Mouse (Mus musculus): ENCODE measurements around the gene Zfp719.

Gene Zfp719

GRCm38 (mm10) chr7:43579440-43580171, at the start of gene Zfp719:
Zfp719 (plus strand) TSS chr7:43579610.
- DNase-seq: peak; percentile 90

GRCm38 (mm10) chr7:43530216-43530785, 49.1 kb upstream of the Zfp719 start:
- no peak for DNase-seq

- DNase-seq: no peak
Observed at GRCm38 (mm10) chr7:43532936-43533505, 46.4 kb upstream of the Zfp719 start.

GRCm38 (mm10) chr7:43538524-43538923, 40.9 kb upstream of the Zfp719 start:
- no peak for DNase-seq

- DNase-seq: no peak
Observed at GRCm38 (mm10) chr7:43544225-43544977, 35.0 kb upstream of the Zfp719 start, which contains the start of gene Cd33. Cd33 (minus strand) TSS chr7:43544428.

GRCm38 (mm10) chr7:43545656-43546545, 33.5 kb upstream of the Zfp719 start:
- DNase-seq: no peak

GRCm38 (mm10) chr7:43547666-43548065, 31.7 kb upstream of the Zfp719 start:
- DNase-seq: no peak

- no peak for DNase-seq
Observed at GRCm38 (mm10) chr7:43548206-43548605, 31.2 kb upstream of the Zfp719 start.

GRCm38 (mm10) chr7:43553153-43553552, 26.3 kb upstream of the Zfp719 start:
- DNase-seq: no peak

GRCm38 (mm10) chr7:43554550-43554949, 24.9 kb upstream of the Zfp719 start:
- no peak for DNase-seq

GRCm38 (mm10) chr7:43555351-43555750, 24.1 kb upstream of the Zfp719 start:
- DNase-seq: no peak

GRCm38 (mm10) chr7:43556901-43557300, 22.5 kb upstream of the Zfp719 start:
- no peak for DNase-seq

- DNase-seq: peak; percentile 87
Observed at GRCm38 (mm10) chr7:43562006-43562633, 17.3 kb upstream of the Zfp719 start, which contains the start of gene Zfp658. Zfp658 (plus strand) TSS chr7:43562256.

- DNase-seq: no peak
Observed at GRCm38 (mm10) chr7:43562651-43563070, 16.7 kb upstream of the Zfp719 start.

- no peak for DNase-seq
Observed at GRCm38 (mm10) chr7:43563300-43563699, 16.1 kb upstream of the Zfp719 start.

GRCm38 (mm10) chr7:43571216-43571615, 8.2 kb upstream of the Zfp719 start:
- DNase-seq: no peak

GRCm38 (mm10) chr7:43580526-43580925, 1.1 kb downstream of the Zfp719 start:
- peak; percentile 21 for DNase-seq

GRCm38 (mm10) chr7:43584790-43585189, 5.4 kb downstream of the Zfp719 start:
- no peak for DNase-seq

GRCm38 (mm10) chr7:43601884-43602283, 22.5 kb downstream of the Zfp719 start:
- DNase-seq: no peak

GRCm38 (mm10) chr7:43606896-43607742, 27.7 kb downstream of the Zfp719 start, which contains the start of gene Zfp819:
Zfp819 (plus strand) TSS chr7:43607169.
- DNase-seq: peak; percentile 77
